24 mouse cellular contexts compared by ENCODE assay signal in genomic region chr10:115462646-115463045, GRCm38 (mm10).
DNase-seq lines count a peak whose midpoint lies in the region; ATAC-seq lines count a peak whose summit lies in the region.
"Had no signal": no experiment of that assay in that cellular context is flagged by ENCODE, and none has a peak within 500 bp of the region (broad histone marks: within the 10 kb centered on the region; RNA-seq: fewer than 3 reads in every experiment).

No protein-coding gene starts in this region.

- ATAC-seq in lung, embryonic 16.5 days (ENCODE audit: low read depth): peak; percentile 51; the same call in 1 of the 2 replicates
- no peak for ATAC-seq in embryonic facial prominence, embryonic 11.5 days (replicated peaks; ENCODE audit: insufficient number of reproducible peaks, low FRiP score, low TSS enrichment, low read depth)
- ATAC-seq in CD4-positive, CD25-positive, alpha-beta regulatory T cell, adult 4 months: no peak
- ATAC-seq in neural tube, embryonic 15.5 days (ENCODE audit: low FRiP score): no peak
- ATAC-seq: forebrain, embryonic 14.5 days; forebrain, embryonic 16.5 days had no signal

- H3K27ac ChIP-seq in lung, embryonic 16.5 days (ENCODE audit: low read length): no peak overlapping the region
- no peak overlapping the region for H3K27ac ChIP-seq in embryonic facial prominence, embryonic 11.5 days (replicated peaks; ENCODE audit: low read depth, low read length)
- H3K27ac ChIP-seq in neural tube, embryonic 15.5 days (replicated peaks): no peak overlapping the region
- H3K27ac ChIP-seq: embryonic facial prominence, embryonic 13.5 days; embryonic facial prominence, embryonic 15.5 days; forebrain, embryonic 10.5 days; forebrain, embryonic 12.5 days had no signal

- H3K4me2 ChIP-seq in lung, embryonic 16.5 days (ENCODE audit: low read depth, low read length): no peak overlapping the region
- no peak overlapping the region for H3K4me2 ChIP-seq in embryonic facial prominence, embryonic 11.5 days (ENCODE audit: low read depth, low read length)
- no peak overlapping the region for H3K4me2 ChIP-seq in neural tube, embryonic 15.5 days
- H3K4me2 ChIP-seq: embryonic facial prominence, embryonic 13.5 days; embryonic facial prominence, embryonic 15.5 days; forebrain, embryonic 12.5 days had no signal

- H3K4me3 ChIP-seq in lung, embryonic 16.5 days (ENCODE audit: low read length): no peak overlapping the region
- H3K4me3 ChIP-seq in embryonic facial prominence, embryonic 11.5 days (ENCODE audit: low read depth, low read length): no peak overlapping the region
- no peak overlapping the region for H3K4me3 ChIP-seq in neural tube, embryonic 15.5 days (replicated peaks)
- H3K4me3 ChIP-seq: embryonic facial prominence, embryonic 13.5 days; embryonic facial prominence, embryonic 15.5 days; erythroblast, embryonic 14.5 days; forebrain, embryonic 10.5 days; forebrain, embryonic 12.5 days had no signal

- 21% methylated on average over 5 of the region's 5 CpGs for WGBS in lung, embryonic 16.5 days
- WGBS in embryonic facial prominence, embryonic 11.5 days: 47% methylated on average over 5 of the region's 5 CpGs
- WGBS in neural tube, embryonic 15.5 days: 78% methylated on average over 5 of the region's 5 CpGs

- DNase-seq in lung, adult 18-20 months: no peak
- DNase-seq in brain, adult 2 months (ENCODE audit: low read depth, low spot score): peak; percentile 9
- DNase-seq in embryonic facial prominence, embryonic 11.5 days (ENCODE audit: low spot score): peak; percentile 36
- DNase-seq: adrenal gland, adult 2 months; adrenal gland, postnatal 10 days; adrenal gland, postnatal 25 days; cerebellum, adult 11-12 months; cerebellum, adult 2 months; cerebellum, adult 9-11 months; cerebellum, postnatal 14 days; cerebellum, postnatal 36 days; embryo, embryonic 11 days had no signal

- no peaks in the 10 kb centered on the region for H3K36me3 ChIP-seq in lung, embryonic 16.5 days (ENCODE audit: control insufficient read depth, insufficient read depth, low read length)
- H3K36me3 ChIP-seq in embryonic facial prominence, embryonic 11.5 days (replicated peaks; ENCODE audit: control insufficient read depth, insufficient read depth, low read depth, low read length): no peaks in the 10 kb centered on the region
- no peaks in the 10 kb centered on the region for H3K36me3 ChIP-seq in neural tube, embryonic 15.5 days
- H3K36me3 ChIP-seq: embryonic facial prominence, embryonic 13.5 days; forebrain, embryonic 10.5 days; forebrain, embryonic 12.5 days; G1E had no signal

- H3K9me3 ChIP-seq in lung, embryonic 16.5 days (ENCODE audit: control insufficient read depth, low read length): no peaks in the 10 kb centered on the region
- no peaks in the 10 kb centered on the region for H3K9me3 ChIP-seq in embryonic facial prominence, embryonic 11.5 days (replicated peaks; ENCODE audit: control insufficient read depth, low read length)
- no peaks in the 10 kb centered on the region for H3K9me3 ChIP-seq in neural tube, embryonic 15.5 days (replicated peaks)
- H3K9me3 ChIP-seq: embryonic facial prominence, embryonic 13.5 days; embryonic facial prominence, embryonic 15.5 days; forebrain, embryonic 10.5 days; forebrain, embryonic 12.5 days; G1E had no signal

- no peak overlapping the region for H3K9ac ChIP-seq in lung, embryonic 16.5 days (ENCODE audit: low read length)
- H3K9ac ChIP-seq in embryonic facial prominence, embryonic 11.5 days (replicated peaks; ENCODE audit: low read length): no peak overlapping the region
- no peak overlapping the region for H3K9ac ChIP-seq in neural tube, embryonic 15.5 days (replicated peaks)
- H3K9ac ChIP-seq: embryonic facial prominence, embryonic 13.5 days; embryonic facial prominence, embryonic 15.5 days; forebrain, embryonic 12.5 days had no signal

- no peaks in the 10 kb centered on the region for H3K27me3 ChIP-seq in lung, embryonic 16.5 days (ENCODE audit: control insufficient read depth, insufficient read depth, low read depth, low read length)
- no peaks in the 10 kb centered on the region for H3K27me3 ChIP-seq in embryonic facial prominence, embryonic 11.5 days (ENCODE audit: control insufficient read depth, insufficient read depth, low read length)
- H3K27me3 ChIP-seq in neural tube, embryonic 15.5 days (replicated peaks): no peaks in the 10 kb centered on the region
- H3K27me3 ChIP-seq: CH12.LX; embryonic facial prominence, embryonic 15.5 days had no signal

- H3K4me1 ChIP-seq in lung, embryonic 16.5 days (replicated peaks; ENCODE audit: control insufficient read depth, insufficient read depth, low read length): peaks cover 2% of the 10 kb centered on the region; the same call in 1 of the 2 replicates
- no peaks in the 10 kb centered on the region for H3K4me1 ChIP-seq in embryonic facial prominence, embryonic 11.5 days (ENCODE audit: control insufficient read depth, insufficient read depth, low read length)
- no peaks in the 10 kb centered on the region for H3K4me1 ChIP-seq in neural tube, embryonic 15.5 days
- H3K4me1 ChIP-seq: embryonic facial prominence, embryonic 15.5 days; forebrain, embryonic 10.5 days; forebrain, embryonic 12.5 days had no signal

Comparison
In these comparisons a context has a peak if more than half of its experiments do, and no peak if none do; other contexts are left out.
1. DNase-seq: peak in brain, adult 2 months (single experiment) and embryonic facial prominence, embryonic 11.5 days (single experiment); none in lung, adult 18-20 months (0 of 2).